16 mouse cellular contexts compared by ENCODE assay signal in genomic region chr10:77341059-77341458, GRCm38 (mm10).
"Had no signal": no experiment of that assay in that cellular context is flagged by ENCODE, and none has a peak within 500 bp of the region (broad histone marks: within the 10 kb centered on the region; RNA-seq: fewer than 3 reads in every experiment).

No protein-coding gene starts in this region.

- ATAC-seq: midbrain, embryonic 13.5 days; midbrain, embryonic 15.5 days had no signal

- H3K27ac ChIP-seq: midbrain, embryonic 10.5 days; midbrain, embryonic 13.5 days; neural tube, embryonic 13.5 days had no signal

- H3K27me3 ChIP-seq: midbrain, embryonic 13.5 days; midbrain, embryonic 15.5 days; neural tube, embryonic 13.5 days; neural tube, embryonic 15.5 days had no signal

- H3K36me3 ChIP-seq: midbrain, embryonic 10.5 days; midbrain, embryonic 13.5 days; midbrain, embryonic 15.5 days; neural tube, embryonic 13.5 days; neural tube, embryonic 15.5 days had no signal

- DNase-seq: lung, adult 18-20 months; lung, embryonic 14.5 days; lung, postnatal 10 days; lung, postnatal 4 days; retina, postnatal 1 day; right cerebral cortex, postnatal 4 days; spleen, adult 18-20 months; thymus, adult 2 months; thymus, postnatal 25 days; thymus, postnatal 4 days had no signal

- H3K9ac ChIP-seq: lung, embryonic 14.5 days; neural tube, embryonic 13.5 days; neural tube, embryonic 15.5 days had no signal

- H3K4me3 ChIP-seq: midbrain, embryonic 13.5 days; myocyte; neural tube, embryonic 13.5 days had no signal

- H3K9me3 ChIP-seq: midbrain, embryonic 10.5 days; midbrain, embryonic 13.5 days; midbrain, embryonic 15.5 days; neural tube, embryonic 13.5 days; neural tube, embryonic 15.5 days had no signal
